In the genomic region with DNA sequence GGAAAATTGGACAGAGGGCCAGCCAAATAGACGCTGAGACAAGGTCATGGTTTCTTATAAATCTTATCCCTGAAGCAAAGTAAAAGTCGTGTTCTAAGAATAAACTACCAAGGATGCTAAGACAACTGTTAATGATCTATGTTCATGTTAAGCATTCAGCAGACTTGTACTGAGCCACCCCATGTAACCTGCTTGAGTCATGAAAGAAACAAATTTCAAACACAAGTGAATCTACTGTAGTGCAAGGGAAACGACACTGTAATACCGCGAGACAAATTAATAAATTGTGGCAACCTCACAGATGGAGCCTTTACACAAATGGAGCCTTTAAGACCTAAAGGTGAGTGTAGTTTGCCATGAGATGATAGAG, we compare ENCODE assay signal across 8 mouse cellular contexts. TPM values are rescaled to one million over a fixed set of nuclear protein-coding genes. Genes with fewer than 3 reads are reported as not detected.
DNase-seq lines count a peak whose midpoint lies in the region; ATAC-seq and TF ChIP-seq lines count a peak whose summit lies in the region.

No protein-coding gene starts in this region.

- H3K9ac ChIP-seq in kidney, embryonic 16.5 days (replicated peaks; ENCODE audit: low read length), result no peak overlapping the region
- no peak overlapping the region for H3K9ac ChIP-seq in forebrain, embryonic 12.5 days
- no peak overlapping the region for H3K9ac ChIP-seq in intestine, embryonic 15.5 days
- no peak overlapping the region for H3K9ac ChIP-seq in midbrain, postnatal 0 days (replicated peaks; ENCODE audit: low read length, poor library complexity, severe bottlenecking)

- H3K4me1 ChIP-seq in kidney, embryonic 16.5 days (ENCODE audit: insufficient read depth, low read length), result peaks cover 5% of the 10 kb centered on the region
- peaks cover 7% of the 10 kb centered on the region for H3K4me1 ChIP-seq in forebrain, embryonic 12.5 days
- 0 out of 2 replicates have a peak, but pooled peaks cover 4% of the 10 kb centered on the region for H3K4me1 ChIP-seq in intestine, embryonic 15.5 days (replicated peaks)
- peaks cover 6% of the 10 kb centered on the region; the same call in 1 of the 2 replicates for H3K4me1 ChIP-seq in midbrain, postnatal 0 days (ENCODE audit: insufficient read depth, low read length)

- H3K27ac ChIP-seq in kidney, embryonic 16.5 days (ENCODE audit: low read length), result no peak overlapping the region
- no peak overlapping the region for H3K27ac ChIP-seq in forebrain, embryonic 12.5 days
- no peak overlapping the region for H3K27ac ChIP-seq in intestine, embryonic 15.5 days
- H3K27ac ChIP-seq in midbrain, postnatal 0 days (ENCODE audit: low read depth, low read length), result no peak overlapping the region

- H3K27me3 ChIP-seq in kidney, embryonic 16.5 days (ENCODE audit: insufficient read depth, low read length), result no peaks in the 10 kb centered on the region
- H3K27me3 ChIP-seq in forebrain, embryonic 12.5 days, result no peaks in the 10 kb centered on the region
- no peaks in the 10 kb centered on the region for H3K27me3 ChIP-seq in intestine, embryonic 15.5 days (replicated peaks)
- H3K27me3 ChIP-seq in midbrain, postnatal 0 days (ENCODE audit: insufficient read depth, low read length), result no peaks in the 10 kb centered on the region

- H3K4me2 ChIP-seq in kidney, embryonic 16.5 days (replicated peaks; ENCODE audit: low read depth, low read length), result peak overlapping the region; percentile 85
- H3K4me2 ChIP-seq in forebrain, embryonic 12.5 days, result peak overlapping the region; percentile 81; the same call in 1 of the 2 replicates
- peak overlapping the region; percentile 69 for H3K4me2 ChIP-seq in intestine, embryonic 15.5 days (replicated peaks)
- H3K4me2 ChIP-seq in midbrain, postnatal 0 days (ENCODE audit: low read depth, low read length, poor library complexity, severe bottlenecking), result peak overlapping the region; percentile 72; the same call in 1 of the 2 replicates

- no peak for DNase-seq in kidney, postnatal 36 days
- no peak for DNase-seq in midbrain, postnatal 0 days (ENCODE audit: low spot score)
- DNase-seq in right cerebral cortex, postnatal 25 days, result no peak
- DNase-seq in c-Kit-positive CD71-positive TER-119-positive erythroid progenitor cells, embryonic 14.5 days (ENCODE audit: low spot score), result no peak

- H3K36me3 ChIP-seq in kidney, embryonic 16.5 days (ENCODE audit: insufficient read depth, low read length), result no peaks in the 10 kb centered on the region
- H3K36me3 ChIP-seq in forebrain, embryonic 12.5 days (replicated peaks), result no peaks in the 10 kb centered on the region
- no peaks in the 10 kb centered on the region for H3K36me3 ChIP-seq in intestine, embryonic 15.5 days
- H3K36me3 ChIP-seq in midbrain, postnatal 0 days (ENCODE audit: insufficient read depth, low read length), result no peaks in the 10 kb centered on the region

- peak overlapping the region; percentile 79 for H3K4me3 ChIP-seq in kidney, embryonic 16.5 days (ENCODE audit: low read length)
- peak overlapping the region; percentile 70; the same call in 1 of the 2 replicates for H3K4me3 ChIP-seq in forebrain, embryonic 12.5 days (replicated peaks)
- H3K4me3 ChIP-seq in intestine, embryonic 15.5 days (replicated peaks), result peak overlapping the region; percentile 79; the same call in 1 of the 2 replicates
- H3K4me3 ChIP-seq in midbrain, postnatal 0 days (ENCODE audit: low read depth, low read length), result peak overlapping the region; percentile 67; the same call in 1 of the 2 replicates

- 21% methylated on average over 5 of the region's 5 CpGs for WGBS in kidney, embryonic 16.5 days
- WGBS in forebrain, embryonic 12.5 days, result 23% methylated on average over 5 of the region's 5 CpGs
- 27% methylated on average over 5 of the region's 5 CpGs for WGBS in intestine, embryonic 15.5 days
- WGBS in midbrain, postnatal 0 days, result 26% methylated on average over 5 of the region's 5 CpGs

- peaks cover 11% of the 10 kb centered on the region; the same call in 1 of the 2 replicates for H3K9me3 ChIP-seq in kidney, embryonic 16.5 days (ENCODE audit: low read length)
- no peaks in the 10 kb centered on the region for H3K9me3 ChIP-seq in forebrain, embryonic 12.5 days
- no peaks in the 10 kb centered on the region for H3K9me3 ChIP-seq in intestine, embryonic 15.5 days
- no peaks in the 10 kb centered on the region for H3K9me3 ChIP-seq in midbrain, postnatal 0 days (ENCODE audit: low read length)

- peak; percentile 40 for ATAC-seq in kidney, embryonic 16.5 days (ENCODE audit: low FRiP score, low TSS enrichment)
- peak; percentile 62 for ATAC-seq in forebrain, embryonic 12.5 days (ENCODE audit: low FRiP score)
- ATAC-seq in intestine, embryonic 15.5 days, result peak; percentile 38; the same call in 1 of the 2 replicates
- ATAC-seq in midbrain, postnatal 0 days (ENCODE audit: low FRiP score), result peak; percentile 25
- no peak for ATAC-seq in erythroid progenitor cell, adult 5-6 weeks (replicated peaks; ENCODE audit: low FRiP score, poor library complexity, severe bottlenecking)

- TF ChIP-seq CTCF in midbrain, postnatal 0 days (IDR thresholded peaks at IDR 0.05), result no peak

RNA-seq across cellular contexts. Expression of a gene that starts 0.3 kb away (rescaled TPM):
- polyA plus RNA-seq in kidney, embryonic 16.5 days (2015; fragmentation: Nextera tagmentation; extraction: Ambion mirVana), result 67.5 and 72.3 TPM in 2 replicates
- polyA plus RNA-seq in forebrain, embryonic 12.5 days (2016; fragmentation: Nextera tagmentation; extraction: Ambion mirVana), result 87.3 and 88.5 TPM in 2 replicates
- 40.6 and 44.1 TPM in 2 replicates for polyA plus RNA-seq in intestine, embryonic 15.5 days (2015; fragmentation: Nextera tagmentation; extraction: Ambion mirVana)
- total RNA-seq in midbrain, postnatal 0 days (2014; rRNA removed), result 168 and 192 TPM in 2 replicates
- 182 and 217 TPM in 2 replicates for polyA plus RNA-seq in midbrain, postnatal 0 days (2015; fragmentation: Nextera tagmentation; extraction: Ambion mirVana)
- total RNA-seq in erythroid progenitor cell, adult 5-6 weeks (2015; ENCODE audit: low replicate concordance), result 5.0 TPM in 1 of 2 replicates, not detected in the other
- total RNA-seq in erythroid progenitor cell, adult 5-6 weeks (2017; ENCODE audit: low replicate concordance), result 3.7 TPM in 1 of 2 replicates, not detected in the other

RNA-seq across cellular contexts. Expression of a gene that starts 48.0 kb away (rescaled TPM):
- 15.9 and 16.9 TPM in 2 replicates for polyA plus RNA-seq in kidney, embryonic 16.5 days (2015; fragmentation: Nextera tagmentation; extraction: Ambion mirVana)
- 9.1 and 10.2 TPM in 2 replicates for polyA plus RNA-seq in forebrain, embryonic 12.5 days (2016; fragmentation: Nextera tagmentation; extraction: Ambion mirVana)
- 8.5 and 8.8 TPM in 2 replicates for polyA plus RNA-seq in intestine, embryonic 15.5 days (2015; fragmentation: Nextera tagmentation; extraction: Ambion mirVana)
- 20.2 and 22.9 TPM in 2 replicates for total RNA-seq in midbrain, postnatal 0 days (2014; rRNA removed)
- polyA plus RNA-seq in midbrain, postnatal 0 days (2015; fragmentation: Nextera tagmentation; extraction: Ambion mirVana), result 22.6 and 24.7 TPM in 2 replicates
- total RNA-seq in erythroid progenitor cell, adult 5-6 weeks (2015; ENCODE audit: low replicate concordance), result 1.3 TPM in 1 of 2 replicates, not detected in the other
- total RNA-seq in erythroid progenitor cell, adult 5-6 weeks (2017; ENCODE audit: low replicate concordance), result 1.5 TPM in 1 of 2 replicates, not detected in the other
